Mouse (Mus musculus) Patski (cell line): Measurements from ENCODE around the gene Rbpms2. TPM values are rescaled to one million over a fixed set of nuclear protein-coding genes. Genes with fewer than 3 reads are reported as not detected.

Experiments
- ATAC-seq: fragments of 100-300 bp; one replicate; pipeline ENCODE4 v1.8.0; 2021
- CTCF ChIA-PET: fragments of 350-600 bp; sonication (Branson Sonifier 250); formaldehyde crosslinking; loops from one replicate; lab custom pipeline; 2022; ENCODE audit warnings: inconsistent platforms; lab: Charles Lee
- POLR2A ChIA-PET: fragments of 350-600 bp; sonication (Branson Sonifier 250); formaldehyde crosslinking; loops from one replicate; lab custom pipeline; 2022; ENCODE audit warnings: antibody characterized with exemption, inconsistent platforms; lab: Charles Lee
- DNase-seq: peaks from one replicate; pipeline ENCODE4 v3.0.0-alpha.2; 2011; ENCODE audit warnings: low read depth, low spot score
- H3K27me3 ChIP-seq: fragments of 371-371 bp; one replicate; pipeline ENCODE4 v1.5.1; 2021
- CTCF ChIP-seq: fragments of 100-300 bp; IDR thresholded peaks from one replicate; pipeline ENCODE4 v1.5.1; 2021
- in situ Hi-C: fragments of 300-500 bp; cut with MboI; formaldehyde crosslinking; loops from 3 replicates; pipeline ENCODE4 v1.11.1; 2018; ENCODE audit warnings: low pct_unique_long_range_greater_than_20kb, mixed read lengths
- polyA plus RNA-seq: library from polyadenylated mRNA; unstranded; gene quantifications from one replicate; pipeline ENCODE4 v1.2.3, GENCODE M21; 2021

Rbpms2 gene
- polyA plus RNA-seq, 1 experiment from 2014 or later, result 53.9 TPM

- TF ChIP-seq CTCF, result no peak
- no peak for DNase-seq
Observed at GRCm38 (mm10) chr9:65672996-65673395, 43.5 kb downstream of the Rbpms2 start.

GRCm38 (mm10) chr9:65675461-65676357, 46.3 kb downstream of the Rbpms2 start:
- no peak for ATAC-seq
- CTCF ChIA-PET, result interaction anchor here (1.2 to 3.3 kb wide), 2 partner anchors 8 to 11 kb away, joined by 3 to 15 read pairs; no protein-coding TSS in a partner anchor

More at GRCm38 (mm10) chr9:65672996-65673395, 43.5 kb downstream of the Rbpms2 start:
- in situ Hi-C loops, result no loop called here
- ATAC-seq, result peak; percentile 18
- ChIA-PET POLR2A (no interaction called here), CTCF (interaction anchor here (0.8 to 3.3 kb wide), 4 partner anchors 9 to 178 kb away, joined by 3 to 15 read pairs (median 3); no protein-coding TSS in a partner anchor)
- no peaks in the 10 kb centered on the region for H3K27me3 ChIP-seq

GRCm38 (mm10) chr9:65676358-65677118, 47.1 kb downstream of the Rbpms2 start:
- CTCF ChIA-PET, result no interaction called here
- POLR2A ChIA-PET, result interaction anchor here (0.6 kb wide), 1 partner anchor 73 kb away, joined by 3 read pairs; no protein-coding TSS in a partner anchor
- no peaks in the 10 kb centered on the region for H3K27me3 ChIP-seq
- ATAC-seq (peak; percentile 74), DNase-seq (peak; percentile 51)
- no peak for TF ChIP-seq CTCF
- in situ Hi-C loops, result no loop called here

More at GRCm38 (mm10) chr9:65675461-65676357, 46.3 kb downstream of the Rbpms2 start:
- POLR2A ChIA-PET, result no interaction called here
- H3K27me3 ChIP-seq, result no peaks in the 10 kb centered on the region
- DNase-seq, result no peak
- TF ChIP-seq CTCF, result no peak
- in situ Hi-C loops, result no loop called here

GRCm38 (mm10) chr9:65677119-65677462, 47.6 kb downstream of the Rbpms2 start:
- ATAC-seq (no peak), DNase-seq (no peak)
- ChIA-PET CTCF (interaction anchor here (0.7 kb wide), 1 partner anchor 486 kb away, joined by 3 read pairs; no protein-coding TSS in a partner anchor), POLR2A (interaction anchor here (0.6 kb wide), 1 partner anchor 74 kb away, joined by 3 read pairs; no protein-coding TSS in a partner anchor)
- in situ Hi-C loops, result no loop called here
- no peaks in the 10 kb centered on the region for H3K27me3 ChIP-seq
- no peak for TF ChIP-seq CTCF

GRCm38 (mm10) chr9:65679181-65679761, 49.8 kb downstream of the Rbpms2 start:
- in situ Hi-C loops, result no loop called here
- TF ChIP-seq CTCF, result no peak
- no peaks in the 10 kb centered on the region for H3K27me3 ChIP-seq
- ATAC-seq (no peak), DNase-seq (no peak)
- CTCF ChIA-PET, result interaction anchor here (0.9 to 1.7 kb wide), 6 partner anchors 8 to 229 kb away, joined by 3 to 6 read pairs (median 4); no protein-coding TSS in a partner anchor
- POLR2A ChIA-PET, result no interaction called here

GRCm38 (mm10) chr9:65680938-65681633, 51.6 kb downstream of the Rbpms2 start:
- in situ Hi-C loops, result no loop called here
- no peak for TF ChIP-seq CTCF
- H3K27me3 ChIP-seq, result no peaks in the 10 kb centered on the region
- ATAC-seq (no peak), DNase-seq (no peak)
- ChIA-PET POLR2A (no interaction called here), CTCF (interaction anchor here (0.9 kb wide), 1 partner anchor 82 kb away, joined by 3 read pairs; no protein-coding TSS in a partner anchor)

- CTCF ChIA-PET, result no interaction called here
- POLR2A ChIA-PET, result no interaction called here
- no peak for TF ChIP-seq CTCF
- ATAC-seq, result no peak
- DNase-seq, result no peak
- in situ Hi-C loops, result no loop called here
- H3K27me3 ChIP-seq, result no peaks in the 10 kb centered on the region
Observed at GRCm38 (mm10) chr9:65681634-65681940, 52.1 kb downstream of the Rbpms2 start.

- no peaks in the 10 kb centered on the region for H3K27me3 ChIP-seq
- in situ Hi-C loops, result no loop called here
- CTCF ChIA-PET, result interaction anchor here (0.8 kb wide), 1 partner anchor 24 kb away, joined by 3 read pairs; no protein-coding TSS in a partner anchor
- DNase-seq (no peak), ATAC-seq (no peak)
- TF ChIP-seq CTCF, result no peak
- POLR2A ChIA-PET, result no interaction called here
Observed at GRCm38 (mm10) chr9:65682183-65682582, 52.7 kb downstream of the Rbpms2 start.

GRCm38 (mm10) chr9:65682994-65683393, 53.5 kb downstream of the Rbpms2 start:
- CTCF ChIA-PET, result interaction anchor here (1.5 kb wide), 1 partner anchor 8 kb away, joined by 3 read pairs; no protein-coding TSS in a partner anchor
- POLR2A ChIA-PET, result no interaction called here
- in situ Hi-C loops, result no loop called here
- no peak for ATAC-seq
- no peaks in the 10 kb centered on the region for H3K27me3 ChIP-seq
- peak; percentile 55 for TF ChIP-seq CTCF
- no peak for DNase-seq
